Mouse (Mus musculus): ENCODE data around the gene Itga8.

- TF ChIP-seq CTCF (IDR thresholded peaks at IDR 0.05; ENCODE audit: insufficient read depth, low read depth, low read length) (no peak), POLR2A (IDR thresholded peaks at IDR 0.05; ENCODE audit: insufficient read depth, low read depth, low read length) (no peak)
These were observed 24.1 kb upstream of the Itga8 start for GRCm38 (mm10) chr2:12325868-12326267.
